Mouse (Mus musculus): ENCODE results near the gene Zfp990. TPM values are rescaled to one million over a fixed set of nuclear protein-coding genes. Genes with fewer than 3 reads are reported as not detected.
"Not testable (repeated sequence)": the region's sequence is repeated elsewhere in the genome, so short reads cannot be mapped to it uniquely, and the experiment has no call there.

The Zfp990 gene
- polyA plus RNA-seq, 1 experiment from 2014 or later: not detected

DNA sequence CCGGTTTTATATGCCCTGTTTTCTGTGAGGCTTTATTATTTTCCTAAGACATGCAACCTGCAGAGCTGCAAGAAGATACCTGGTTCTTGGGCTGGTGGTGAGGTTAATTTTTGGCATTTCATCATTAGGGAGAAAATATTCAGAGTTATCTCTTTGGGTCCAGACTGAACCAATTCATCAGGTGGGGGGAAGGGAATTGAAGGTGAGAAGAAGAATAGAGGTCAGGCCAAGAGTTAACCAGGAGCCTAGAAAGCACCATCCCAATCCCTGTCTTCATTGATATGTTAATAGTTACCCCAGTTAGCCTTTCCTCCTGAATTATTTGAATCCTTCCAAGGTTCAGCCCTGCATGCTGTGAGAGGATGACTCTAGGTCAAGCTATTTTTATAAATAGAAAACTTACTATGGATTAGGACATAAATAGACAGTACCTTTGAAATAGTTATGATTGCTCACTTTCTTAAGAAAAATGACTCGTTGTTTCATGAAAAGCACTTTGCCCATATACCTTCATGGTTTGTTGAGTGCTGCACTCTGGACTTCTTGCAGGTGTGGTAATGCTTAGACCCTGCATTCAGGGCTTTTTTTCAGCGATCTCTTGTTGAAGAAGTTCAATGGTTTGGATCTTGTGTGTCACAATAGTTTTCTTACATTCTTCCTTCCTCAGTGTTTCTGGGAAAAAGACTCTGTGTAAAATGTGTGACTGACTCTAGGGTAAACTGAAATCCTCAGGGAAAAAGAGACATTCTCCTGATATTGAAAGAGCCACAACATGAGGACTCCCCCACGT lies 5.4 kb downstream of the Zfp990 start:
- H3K9me3 ChIP-seq (ENCODE audit: control insufficient read depth, low read length); H3K9ac ChIP-seq (replicated peaks; ENCODE audit: low read length); H3K27me3 ChIP-seq (ENCODE audit: control insufficient read depth, insufficient read depth, low read length); H3K4me2 ChIP-seq (ENCODE audit: low read length); H3K4me3 ChIP-seq (replicated peaks; ENCODE audit: low read depth, low read length); DNase-seq; H3K4me1 ChIP-seq (ENCODE audit: control insufficient read depth, insufficient read depth, low read length); H3K27ac ChIP-seq (replicated peaks; ENCODE audit: low read depth, low read length); ATAC-seq (ENCODE audit: low FRiP score, low TSS enrichment); H3K36me3 ChIP-seq (ENCODE audit: control insufficient read depth, insufficient read depth, low read length): not testable (repeated sequence)
- WGBS: 82% methylated on average over 4 of the region's 4 CpGs

DNA sequence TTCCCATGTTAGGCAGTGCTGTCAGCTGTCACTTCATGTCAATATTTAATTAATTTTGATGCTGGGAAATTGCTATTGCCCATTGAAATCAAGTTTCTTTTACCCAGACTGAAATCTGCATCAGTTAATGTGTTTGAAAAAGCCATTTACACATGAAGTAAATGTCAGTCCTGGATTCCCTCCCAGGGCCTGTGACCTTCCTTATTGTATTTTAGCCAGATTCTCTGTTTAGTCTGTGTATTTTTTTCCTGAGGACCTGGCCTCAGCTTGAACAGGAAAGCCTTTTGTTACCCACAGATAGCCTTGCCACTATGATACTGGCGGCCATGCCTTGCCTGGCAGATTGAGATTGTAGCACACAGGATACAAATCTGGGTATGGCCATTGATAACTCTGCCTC lies 6.8 kb downstream of the Zfp990 start:
- not testable (repeated sequence) for H3K27me3 ChIP-seq (ENCODE audit: control insufficient read depth, insufficient read depth, low read length); H3K4me3 ChIP-seq (replicated peaks; ENCODE audit: low read depth, low read length); H3K9ac ChIP-seq (replicated peaks; ENCODE audit: low read length); H3K36me3 ChIP-seq (ENCODE audit: control insufficient read depth, insufficient read depth, low read length); H3K27ac ChIP-seq (replicated peaks; ENCODE audit: low read depth, low read length); H3K4me1 ChIP-seq (ENCODE audit: control insufficient read depth, insufficient read depth, low read length); DNase-seq; ATAC-seq (ENCODE audit: low FRiP score, low TSS enrichment); H3K9me3 ChIP-seq (ENCODE audit: control insufficient read depth, low read length); H3K4me2 ChIP-seq (ENCODE audit: low read length)
- 71% methylated on average over 1 of the region's 1 CpGs for WGBS

- not testable (repeated sequence) for H3K36me3 ChIP-seq (ENCODE audit: control insufficient read depth, insufficient read depth, low read length); H3K9ac ChIP-seq (replicated peaks; ENCODE audit: low read length); H3K27me3 ChIP-seq (ENCODE audit: control insufficient read depth, insufficient read depth, low read length); H3K4me2 ChIP-seq (ENCODE audit: low read length); ATAC-seq (ENCODE audit: low FRiP score, low TSS enrichment); H3K27ac ChIP-seq (replicated peaks; ENCODE audit: low read depth, low read length); DNase-seq; H3K4me3 ChIP-seq (replicated peaks; ENCODE audit: low read depth, low read length); H3K4me1 ChIP-seq (ENCODE audit: control insufficient read depth, insufficient read depth, low read length)
- H3K9me3 ChIP-seq (ENCODE audit: control insufficient read depth, low read length): peaks cover 33% of the 10 kb centered on the region
- 82% methylated on average over 5 of the region's 5 CpGs for WGBS
These were observed 33.3 kb downstream of the Zfp990 start for GRCm38 (mm10) chr4:145543861-145544260.

DNA sequence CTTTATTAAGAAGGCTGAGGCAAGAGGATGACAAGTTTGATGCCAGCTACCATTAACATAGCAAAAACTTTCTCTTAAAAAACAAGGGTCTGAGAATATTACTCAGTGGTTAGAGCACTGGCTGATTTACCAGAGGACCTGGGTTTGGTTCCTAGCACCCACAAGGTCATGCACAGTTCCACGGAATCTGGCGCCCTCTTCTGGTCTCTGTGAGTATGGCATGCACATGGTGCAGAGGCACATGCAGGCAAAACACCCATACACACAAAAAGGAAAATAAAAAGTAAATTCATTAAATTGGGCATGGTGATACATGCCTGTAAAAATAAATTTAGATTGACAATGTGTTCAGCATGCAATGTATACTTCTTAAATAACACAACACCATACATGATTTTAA lies 34.5 kb downstream of the Zfp990 start:
- H3K4me1 ChIP-seq (ENCODE audit: control insufficient read depth, insufficient read depth, low read length); H3K27me3 ChIP-seq (ENCODE audit: control insufficient read depth, insufficient read depth, low read length); H3K36me3 ChIP-seq (ENCODE audit: control insufficient read depth, insufficient read depth, low read length); H3K4me3 ChIP-seq (replicated peaks; ENCODE audit: low read depth, low read length); H3K27ac ChIP-seq (replicated peaks; ENCODE audit: low read depth, low read length); H3K9ac ChIP-seq (replicated peaks; ENCODE audit: low read length); DNase-seq; ATAC-seq (ENCODE audit: low FRiP score, low TSS enrichment); H3K4me2 ChIP-seq (ENCODE audit: low read length): not testable (repeated sequence)
- H3K9me3 ChIP-seq (ENCODE audit: control insufficient read depth, low read length): peaks cover 33% of the 10 kb centered on the region
- 26% methylated on average over 2 of the region's 2 CpGs for WGBS

DNA sequence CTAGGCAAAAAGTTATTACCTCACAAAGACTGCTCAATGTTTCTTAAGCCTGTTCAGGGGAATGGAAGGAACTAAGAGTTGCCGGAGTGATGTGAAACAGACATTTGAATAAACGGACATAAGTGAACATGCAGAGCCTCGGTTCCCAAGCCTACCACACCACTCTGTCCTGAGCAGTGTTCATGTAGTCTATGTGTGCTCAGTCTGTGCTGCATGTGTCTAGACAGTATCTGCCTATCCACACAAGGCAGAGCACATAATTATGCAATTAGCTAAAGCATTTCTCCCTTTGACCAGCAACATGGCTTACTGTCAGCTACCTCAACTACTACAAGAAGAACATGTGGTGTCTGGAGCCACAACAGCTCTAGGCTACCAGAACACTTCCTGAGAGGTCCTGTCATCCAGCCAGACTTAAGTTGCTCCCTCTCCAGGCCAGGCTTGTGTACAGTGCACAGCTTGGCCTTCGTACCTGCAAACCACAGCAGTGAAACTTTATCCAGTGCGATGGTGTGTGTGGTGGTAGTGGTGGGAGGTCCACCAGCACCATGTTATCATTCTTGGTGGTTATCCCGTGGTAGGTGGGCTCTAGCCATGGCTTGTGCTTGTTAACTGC lies 35.3 kb downstream of the Zfp990 start:
- 73% methylated on average over 6 of the region's 6 CpGs for WGBS
- H3K4me1 ChIP-seq (ENCODE audit: control insufficient read depth, insufficient read depth, low read length); H3K9ac ChIP-seq (replicated peaks; ENCODE audit: low read length); H3K27me3 ChIP-seq (ENCODE audit: control insufficient read depth, insufficient read depth, low read length); H3K27ac ChIP-seq (replicated peaks; ENCODE audit: low read depth, low read length); DNase-seq; H3K36me3 ChIP-seq (ENCODE audit: control insufficient read depth, insufficient read depth, low read length); H3K4me3 ChIP-seq (replicated peaks; ENCODE audit: low read depth, low read length); H3K4me2 ChIP-seq (ENCODE audit: low read length): not testable (repeated sequence)
- H3K9me3 ChIP-seq (ENCODE audit: control insufficient read depth, low read length): peaks cover 37% of the 10 kb centered on the region
- ATAC-seq (ENCODE audit: low FRiP score, low TSS enrichment): peak; percentile 58; the same call in 1 of the 2 replicates

GRCm38 (mm10) chr4:145546477-145546876 lies 35.9 kb downstream of the Zfp990 start:
- DNase-seq; H3K9ac ChIP-seq (replicated peaks; ENCODE audit: low read length); H3K4me2 ChIP-seq (ENCODE audit: low read length); H3K27ac ChIP-seq (replicated peaks; ENCODE audit: low read depth, low read length); H3K27me3 ChIP-seq (ENCODE audit: control insufficient read depth, insufficient read depth, low read length); H3K36me3 ChIP-seq (ENCODE audit: control insufficient read depth, insufficient read depth, low read length); H3K4me1 ChIP-seq (ENCODE audit: control insufficient read depth, insufficient read depth, low read length); H3K4me3 ChIP-seq (replicated peaks; ENCODE audit: low read depth, low read length): not testable (repeated sequence)
- 94% methylated on average over 3 of the region's 3 CpGs for WGBS
- ATAC-seq (ENCODE audit: low FRiP score, low TSS enrichment): peak; percentile 80
- peaks cover 36% of the 10 kb centered on the region for H3K9me3 ChIP-seq (ENCODE audit: control insufficient read depth, low read length)

- Histone ChIP-seq H3K4me2 (ENCODE audit: low read length) (no peak overlapping the region), H3K4me3 (replicated peaks; ENCODE audit: low read depth, low read length) (no peak overlapping the region), H3K27me3 (ENCODE audit: control insufficient read depth, insufficient read depth, low read length) (no peaks in the 10 kb centered on the region), H3K4me1 (ENCODE audit: control insufficient read depth, insufficient read depth, low read length) (no peaks in the 10 kb centered on the region), H3K9me3 (ENCODE audit: control insufficient read depth, low read length) (peaks cover 38% of the 10 kb centered on the region), H3K27ac (replicated peaks; ENCODE audit: low read depth, low read length) (no peak overlapping the region), H3K9ac (replicated peaks; ENCODE audit: low read length) (no peak overlapping the region), H3K36me3 (ENCODE audit: control insufficient read depth, insufficient read depth, low read length) (no peaks in the 10 kb centered on the region)
- WGBS: 67% methylated on average over 1 of the region's 1 CpGs
- ATAC-seq (ENCODE audit: low FRiP score, low TSS enrichment) (no peak), DNase-seq (no peak)
These were observed 46.1 kb downstream of the Zfp990 start for GRCm38 (mm10) chr4:145556680-145557079.

- no peaks in the 10 kb centered on the region for H3K27me3 ChIP-seq (ENCODE audit: control insufficient read depth, insufficient read depth, low read length)
- H3K4me2 ChIP-seq (ENCODE audit: low read length): no peak overlapping the region
- peaks cover 43% of the 10 kb centered on the region for H3K9me3 ChIP-seq (ENCODE audit: control insufficient read depth, low read length)
- WGBS: 46% methylated on average over 3 of the region's 3 CpGs
- no peaks in the 10 kb centered on the region for H3K4me1 ChIP-seq (ENCODE audit: control insufficient read depth, insufficient read depth, low read length)
- H3K4me3 ChIP-seq (replicated peaks; ENCODE audit: low read depth, low read length): no peak overlapping the region
- DNase-seq (no peak), ATAC-seq (ENCODE audit: low FRiP score, low TSS enrichment) (peak; percentile 19; the same call in 1 of the 2 replicates)
- H3K36me3 ChIP-seq (ENCODE audit: control insufficient read depth, insufficient read depth, low read length): no peaks in the 10 kb centered on the region
- no peak overlapping the region for H3K9ac ChIP-seq (replicated peaks; ENCODE audit: low read length)
- H3K27ac ChIP-seq (replicated peaks; ENCODE audit: low read depth, low read length): no peak overlapping the region
These were observed 49.0 kb downstream of the Zfp990 start for GRCm38 (mm10) chr4:145559505-145560099.
